Comparison of ENCODE assay signal across 7 mouse cellular contexts in the genomic region with DNA sequence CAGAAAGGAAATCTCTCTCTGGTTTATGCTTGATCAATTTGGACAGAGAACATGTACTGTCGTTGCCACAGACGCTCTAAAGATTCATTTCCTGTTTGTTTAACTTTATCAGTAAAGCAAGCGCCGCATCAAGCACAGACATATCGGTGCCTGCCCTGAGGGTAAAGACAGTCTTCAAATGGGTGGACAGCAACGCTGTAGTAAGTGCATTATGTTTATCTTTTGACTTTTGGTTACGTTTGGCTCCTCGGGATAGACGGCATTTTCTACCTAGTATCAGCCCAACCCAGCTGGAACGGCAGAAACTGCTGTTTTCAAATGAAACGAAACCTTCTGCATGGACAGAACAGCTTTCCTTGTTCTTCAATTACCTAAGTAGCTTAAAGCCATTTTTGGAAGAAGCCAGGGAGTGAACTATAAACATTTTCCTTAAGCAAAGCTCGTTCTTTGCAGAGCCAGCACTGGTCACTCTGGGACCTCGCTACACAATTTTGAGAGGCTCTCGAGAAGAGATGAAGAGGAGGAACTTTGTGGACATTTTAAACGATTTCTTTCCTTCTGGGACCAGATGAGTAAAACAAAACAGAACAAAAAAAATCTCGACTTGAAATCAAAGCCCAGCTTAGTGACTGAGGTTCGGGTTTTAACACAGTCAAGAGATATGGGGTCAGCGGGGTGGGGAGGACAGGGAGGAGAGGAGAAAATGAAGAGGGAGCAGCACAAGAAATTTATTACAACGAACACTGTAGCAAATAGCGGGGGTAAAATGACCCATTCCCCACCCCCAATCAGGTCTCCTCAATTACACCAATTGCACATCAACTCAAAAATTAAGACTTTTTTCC.
A peak's percentile ranks its signal among the peaks of the same experiment; 100 is the strongest.
DNase-seq lines count a peak whose midpoint lies in the region; ATAC-seq lines count a peak whose summit lies in the region.

No protein-coding gene starts in this region.

- no peaks in the 10 kb centered on the region for H3K27me3 ChIP-seq in limb, embryonic 13.5 days

- no peaks in the 10 kb centered on the region for H3K4me1 ChIP-seq in limb, embryonic 13.5 days

- peak overlapping the region; percentile 18 for H3K4me3 ChIP-seq in limb, embryonic 13.5 days

- intact Hi-C loops in left cerebral cortex, postnatal 10 days (cut with DNase I) = no loop called here

- peak overlapping the region; percentile 46 for H3K4me2 ChIP-seq in limb, embryonic 13.5 days (replicated peaks)

- WGBS in limb, embryonic 13.5 days = 43% methylated on average over 20 of the region's 20 CpGs

- H3K36me3 ChIP-seq in limb, embryonic 13.5 days = no peaks in the 10 kb centered on the region

- no peaks in the 10 kb centered on the region for H3K9me3 ChIP-seq in limb, embryonic 13.5 days

- ATAC-seq in granulocyte monocyte progenitor cell, adult 5-6 weeks (replicated peaks; ENCODE audit: poor library complexity, severe bottlenecking) = peak; percentile 30; the same call in 1 of the 2 replicates
- no peak for ATAC-seq in limb, embryonic 13.5 days (ENCODE audit: low FRiP score, low read depth)

- no peak overlapping the region for H3K27ac ChIP-seq in limb, embryonic 13.5 days

- H3K9ac ChIP-seq in limb, embryonic 13.5 days = no peak overlapping the region

- DNase-seq in spleen, postnatal 36 days (ENCODE audit: low spot score in 2 of 2) = peak; percentile 13 to 21
- DNase-seq in spleen, adult 12 weeks (ENCODE audit: low spot score) = no peak
- DNase-seq in testis, postnatal 10 days (ENCODE audit: low spot score) = peak; percentile 45
- no peak for DNase-seq in right cerebral cortex, postnatal 36 days (ENCODE audit: low spot score in 2 of 2)
- no peak for DNase-seq in left cerebral cortex, postnatal 10 days (ENCODE audit: extremely low spot score in 1 of 2, low spot score in 2 of 2)

Comparison
In these comparisons a context has a peak if more than half of its experiments do, and no peak if none do; other contexts are left out.
1. DNase-seq: peak in spleen, postnatal 36 days (2 of 2) and testis, postnatal 10 days (single experiment); none in spleen, adult 12 weeks (single experiment), right cerebral cortex, postnatal 36 days (0 of 2) and left cerebral cortex, postnatal 10 days (0 of 2).